Mouse (Mus musculus) granulocyte monocyte progenitor cell, adult 5-6 weeks (primary cell): ENCODE results near the gene Fgd4. TPM values are rescaled to one million over a fixed set of nuclear protein-coding genes. Genes with fewer than 3 reads are reported as not detected.
"Not testable (repeated sequence)": the region's sequence is repeated elsewhere in the genome, so short reads cannot be mapped to it uniquely, and the experiment has no call there.

Experiments used
- ATAC-seq: replicated peaks from 2 replicates; pipeline ENCODE4 v1.8.0; 2016; ENCODE audit warnings: mild to moderate bottlenecking, moderate TSS enrichment, inconsistent platforms; ENCODE audit not compliant: poor library complexity, severe bottlenecking
- total RNA-seq, 2 experiments: library from RNA; stranded (forward) in 1 of 2; stranded (reverse) in 1 of 2; fragments of 200-712, 200-1000 nt in 1 of 2; fragments of >200 nt in 1 of 2; fragmentation: Nextera tagmentation in 1 of 2; gene quantifications; 2 replicates each; pipeline ENCODE4 v1.2.3; 2014 to 2017

Gene Fgd4
- total RNA-seq, 2 experiments from 2014 or later: 18.9 to 38.8 TPM

- ATAC-seq: peak; percentile 53; the same call in 1 of the 2 replicates
Measured at GRCm38 (mm10) chr16:16549105-16549504, 51.2 kb downstream of the Fgd4 start.

GRCm38 (mm10) chr16:16546657-16547056, 53.7 kb downstream of the Fgd4 start:
- no peak for ATAC-seq

GRCm38 (mm10) chr16:16542956-16543441, 57.4 kb downstream of the Fgd4 start:
- no peak; the same call in 1 of the 2 replicates for ATAC-seq

GRCm38 (mm10) chr16:16539396-16539795, 61.0 kb downstream of the Fgd4 start:
- not testable (repeated sequence) for ATAC-seq

DNA sequence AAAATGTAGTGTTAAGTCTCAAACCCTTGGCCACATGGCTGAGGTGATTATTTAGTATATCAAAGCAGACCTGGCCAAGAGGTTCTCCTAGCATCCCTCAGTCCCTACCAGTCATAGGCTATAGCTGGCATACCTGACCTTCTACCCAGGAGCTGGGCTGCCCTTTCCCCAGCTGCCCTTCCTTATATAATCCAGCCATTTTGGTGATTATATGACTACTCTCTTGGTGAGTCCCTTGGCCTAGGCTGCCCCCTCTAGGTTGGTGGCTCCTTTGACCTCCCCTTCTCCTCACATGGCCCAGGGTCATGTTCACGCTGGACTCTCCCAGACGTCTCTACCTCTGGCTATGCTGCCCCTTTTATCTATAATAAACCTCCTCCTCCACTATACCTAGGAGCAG, 65.1 kb downstream of the Fgd4 start:
- ATAC-seq: no peak

DNA sequence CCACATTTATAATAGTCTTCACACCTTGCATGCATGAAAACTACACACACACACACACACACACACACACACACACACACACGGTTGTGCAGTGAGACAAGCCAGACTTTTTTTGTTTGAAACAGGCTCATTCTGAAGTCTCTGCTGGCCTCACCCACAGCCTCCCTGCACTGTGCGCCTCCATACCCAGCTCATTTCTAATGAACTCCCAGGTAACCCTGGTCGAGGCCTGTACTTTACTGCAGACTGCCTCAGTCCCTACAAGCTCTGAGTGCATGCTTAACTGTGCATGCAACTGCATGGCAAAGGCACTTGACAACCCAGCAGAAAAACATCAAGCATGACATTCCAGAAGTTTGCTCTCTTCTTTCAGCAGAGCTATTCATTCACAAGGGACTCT, 72.3 kb downstream of the Fgd4 start:
- ATAC-seq: no peak

DNA sequence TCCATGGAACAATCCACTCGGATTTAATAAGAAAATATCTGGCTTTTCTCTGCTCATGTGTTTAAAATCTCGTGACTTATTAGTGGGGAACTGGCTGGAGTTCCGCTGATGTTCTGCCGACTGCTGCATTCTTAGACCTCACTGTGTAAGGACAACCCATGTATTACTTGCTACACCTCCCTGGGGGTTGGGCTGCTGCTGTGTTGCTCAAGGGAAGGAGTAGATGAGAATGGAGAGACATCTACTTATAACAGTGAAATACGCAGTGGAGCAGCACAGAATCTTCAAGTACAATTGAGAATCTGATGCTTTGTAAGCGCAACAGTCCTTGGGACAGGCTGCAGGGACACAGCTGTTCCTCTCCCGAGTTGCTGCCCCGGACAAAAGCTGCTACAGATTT, 73.1 kb downstream of the Fgd4 start:
- ATAC-seq: peak; percentile 36

DNA sequence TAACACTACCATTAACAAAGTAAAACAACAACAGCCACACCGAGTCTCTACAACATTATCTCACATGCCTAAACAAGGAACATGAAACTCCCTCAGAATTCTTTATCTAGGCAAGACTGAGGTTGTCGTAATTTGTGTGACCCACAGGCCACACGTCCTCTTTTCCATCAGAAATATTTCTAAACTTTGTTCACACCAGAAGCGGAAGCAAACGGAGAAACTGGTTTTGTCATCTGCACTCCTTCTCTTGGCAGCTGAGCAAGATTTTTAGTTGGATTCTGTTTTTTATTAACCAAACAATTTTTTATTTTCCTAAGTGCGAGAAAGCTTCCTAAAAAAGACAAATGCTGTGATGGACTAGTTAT, 73.6 kb downstream of the Fgd4 start:
- peak; percentile 67 for ATAC-seq

- ATAC-seq: no peak
Measured at GRCm38 (mm10) chr16:16526097-16526740, 74.1 kb downstream of the Fgd4 start.

GRCm38 (mm10) chr16:16525266-16525904, 75.0 kb downstream of the Fgd4 start:
- ATAC-seq: peak; percentile 92

DNA sequence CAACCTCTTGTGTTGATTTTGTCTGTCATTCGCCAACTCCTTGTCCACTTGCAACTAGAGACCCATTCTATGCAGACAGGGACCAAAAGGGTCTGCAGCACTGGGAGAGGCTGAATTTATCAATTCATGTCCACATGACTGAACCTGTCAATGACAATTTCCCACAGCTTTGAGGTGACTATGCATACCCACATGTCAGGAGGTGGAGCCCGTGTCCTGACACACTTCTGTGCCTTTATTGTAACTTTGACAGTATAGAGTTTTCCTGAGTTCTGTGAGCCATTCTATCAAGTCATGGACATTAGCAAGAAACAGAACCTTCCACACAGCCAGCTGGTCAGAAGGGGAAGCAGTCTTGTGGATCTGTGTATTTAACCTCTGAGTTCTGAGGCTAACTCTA, 76.7 kb downstream of the Fgd4 start:
- ATAC-seq: no peak

DNA sequence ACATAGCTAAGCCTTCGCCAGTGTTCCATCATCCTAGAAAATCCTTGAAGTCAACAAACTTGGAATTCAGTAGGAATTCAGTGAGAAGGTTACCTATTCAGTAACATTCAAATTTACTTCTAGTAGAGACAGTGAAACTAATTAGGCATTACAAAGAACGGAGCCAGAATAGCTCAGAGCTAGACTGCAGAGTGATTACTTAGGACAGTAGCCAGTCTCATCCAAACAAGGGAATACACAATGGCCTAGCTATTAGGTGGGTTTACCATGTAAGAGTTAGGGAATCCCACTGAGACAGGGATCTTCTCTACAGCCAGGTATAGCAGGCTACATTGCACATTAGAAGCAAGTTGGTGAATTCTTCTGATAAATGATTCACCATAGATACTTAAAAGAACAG, 77.5 kb downstream of the Fgd4 start:
- ATAC-seq: not testable (repeated sequence)

- no peak for ATAC-seq
Measured at GRCm38 (mm10) chr16:16501491-16501890, 98.9 kb downstream of the Fgd4 start.

DNA sequence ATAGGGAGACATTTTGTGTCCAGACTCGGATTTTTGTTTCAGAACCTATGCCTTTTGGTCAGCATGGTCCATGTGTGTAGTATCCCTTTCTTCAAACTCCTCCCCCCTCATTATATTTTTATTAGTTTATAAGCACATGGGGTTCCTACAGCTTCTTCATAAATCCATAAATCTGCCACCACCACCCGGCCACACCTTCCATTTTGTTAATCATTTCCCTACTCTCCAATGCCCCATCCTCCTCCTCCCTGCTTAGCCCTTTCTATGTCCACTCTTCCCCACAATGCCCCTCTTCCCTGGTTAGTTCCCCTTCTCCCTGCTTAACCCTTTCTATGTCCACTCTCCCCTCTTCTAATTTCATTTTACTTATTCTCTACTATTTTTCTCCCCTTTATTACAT, 99.4 kb downstream of the Fgd4 start:
- no peak for ATAC-seq

DNA sequence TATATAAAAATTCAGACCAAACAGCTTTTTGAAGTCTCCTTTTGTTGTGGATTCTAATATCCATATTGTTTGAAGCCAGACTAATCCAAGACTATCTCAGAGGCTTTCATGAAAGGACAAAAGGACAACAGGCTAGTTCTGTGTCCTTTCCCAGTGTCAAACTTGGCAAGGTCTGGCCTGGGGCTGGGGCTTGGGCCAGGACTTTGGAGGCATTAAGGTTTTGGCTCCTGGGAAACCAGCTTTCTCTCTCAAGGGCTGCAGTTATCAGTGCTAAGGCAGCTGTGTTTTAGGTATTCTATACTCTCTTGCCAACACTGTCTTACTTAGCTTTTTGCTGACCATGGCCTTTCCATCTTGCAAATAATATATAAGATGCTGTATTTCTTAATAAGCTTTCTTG, 101.6 kb downstream of the Fgd4 start:
- ATAC-seq: no peak

DNA sequence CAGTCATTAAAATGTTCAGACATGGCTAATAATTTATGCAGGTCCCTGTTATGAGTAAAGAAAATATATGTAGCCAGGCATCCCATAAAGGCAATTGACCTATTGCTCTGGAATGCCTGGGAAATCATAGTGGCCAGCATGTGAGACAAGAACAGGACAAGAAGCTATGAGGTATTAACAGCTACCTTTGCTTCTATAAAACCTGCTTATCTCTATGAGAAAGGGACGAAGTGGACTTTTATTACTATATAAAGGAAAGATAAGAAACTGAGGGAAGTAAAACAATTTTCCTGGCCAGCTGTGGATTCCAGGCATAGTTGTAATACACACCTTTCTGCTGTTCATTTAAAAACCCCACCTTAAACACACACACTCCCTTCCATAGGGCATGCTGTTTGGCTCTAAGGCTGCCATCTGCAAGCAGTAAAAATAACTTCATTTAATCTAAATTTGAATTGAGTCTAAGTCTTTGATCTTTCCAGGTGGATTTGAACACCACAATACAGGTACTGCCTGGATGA, 114.8 kb downstream of the Fgd4 start:
- no peak for ATAC-seq

DNA sequence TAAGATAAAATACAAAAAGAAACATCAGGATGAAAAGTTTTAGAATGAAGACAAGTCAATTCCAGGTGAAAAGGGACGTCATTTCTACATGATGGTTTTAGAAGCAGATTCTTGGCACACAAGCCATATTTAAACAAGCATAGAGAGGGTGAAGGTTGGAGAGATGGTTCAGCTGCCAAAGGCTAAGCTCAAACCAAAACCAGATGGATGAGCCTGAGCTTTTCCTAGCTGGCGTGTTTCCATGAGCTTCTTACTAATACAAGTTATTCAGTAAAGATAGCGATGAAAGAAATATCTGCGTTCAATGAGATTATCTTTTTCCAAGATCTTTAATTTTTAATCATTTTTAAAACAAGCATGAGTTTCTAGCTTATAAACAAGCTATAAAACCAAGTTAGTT, 115.7 kb downstream of the Fgd4 start:
- ATAC-seq: no peak

DNA sequence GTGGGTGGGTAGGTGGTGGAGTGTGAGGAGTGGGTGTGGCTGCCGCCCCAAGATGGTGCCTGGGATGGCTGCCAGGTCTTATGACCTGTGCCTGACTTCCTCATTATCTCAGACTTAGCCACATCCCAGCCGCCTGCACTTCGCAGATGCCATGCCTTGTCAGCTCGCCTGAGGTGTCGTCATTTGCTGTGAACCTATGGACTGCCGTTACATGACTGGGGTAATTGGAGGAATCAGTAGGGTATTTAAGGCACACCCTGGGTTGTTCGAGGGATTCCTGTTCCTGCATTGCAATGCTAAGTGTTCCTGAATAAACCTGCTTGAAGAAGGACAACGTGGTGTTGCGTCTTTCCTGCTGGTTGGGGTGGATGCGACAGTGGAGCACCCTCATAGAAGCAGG, 126.9 kb downstream of the Fgd4 start:
- ATAC-seq: not testable (repeated sequence)

DNA sequence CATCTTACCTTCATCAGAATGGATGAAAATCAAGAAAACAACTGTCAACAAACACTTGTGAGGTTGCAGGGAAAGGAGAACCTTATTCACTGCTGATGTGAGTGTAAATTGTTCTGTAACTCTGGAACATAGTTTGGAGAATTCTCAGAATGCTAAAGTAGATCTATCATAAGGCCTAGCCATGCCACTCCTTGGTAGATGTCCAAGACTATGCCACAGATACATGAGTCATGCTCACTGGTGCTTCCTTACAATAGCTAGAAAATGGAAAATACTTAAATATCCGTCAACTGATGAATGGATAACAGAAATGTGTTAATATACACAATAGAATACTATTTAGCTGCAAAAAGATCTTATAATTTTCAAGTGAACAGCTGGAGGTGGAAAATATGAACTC, 150.3 kb downstream of the Fgd4 start:
- ATAC-seq: no peak

GRCm38 (mm10) chr16:16438436-16438835, 161.9 kb downstream of the Fgd4 start:
- ATAC-seq: no peak

DNA sequence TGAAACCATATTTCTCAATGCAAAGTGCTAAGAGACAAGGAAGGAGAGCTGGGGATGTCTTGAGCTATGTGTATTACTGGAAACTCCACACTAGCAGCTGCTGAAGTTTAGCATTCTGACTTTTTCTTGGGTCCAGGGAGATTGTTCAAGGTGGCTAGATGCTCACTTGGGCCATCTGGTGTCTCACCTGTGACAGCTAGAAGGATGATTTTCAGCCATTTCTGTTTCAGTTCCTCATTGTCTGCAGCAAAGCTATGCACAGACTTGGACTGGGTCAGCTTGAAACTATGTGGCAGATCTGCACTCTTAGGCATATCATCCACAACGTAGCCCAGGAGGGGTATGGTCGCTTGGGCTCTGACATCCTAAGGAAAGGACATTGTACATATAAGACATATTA, 177.9 kb downstream of the Fgd4 start:
- ATAC-seq: no peak

- not testable (repeated sequence) for ATAC-seq
Measured at GRCm38 (mm10) chr16:16367217-16367616, 233.1 kb downstream of the Fgd4 start.
